Mouse (Mus musculus) olfactory bulb, adult 2 months (tissue): ENCODE data around the gene Mvp.

Experiments
- CTCF ChIP-seq: fragments of 200-500 bp; IDR thresholded peaks from 2 replicates; pipeline ENCODE4 v1.5.1; 2012; ENCODE audit warnings: low read depth, mild to moderate bottlenecking, low read length, moderate library complexity; ENCODE audit not compliant: insufficient read depth
- POLR2A ChIP-seq: fragments of 200-500 bp; IDR thresholded peaks from 2 replicates; pipeline ENCODE4 v1.6.1; 2012; ENCODE audit warnings: mild to moderate bottlenecking, low read depth, low read length, moderate library complexity; ENCODE audit not compliant: insufficient read depth

- TF ChIP-seq POLR2A: 0 out of 2 replicates have a peak, but pooled peaks have one; percentile 14
- TF ChIP-seq CTCF: no peak
These were observed at the start of gene Mvp for GRCm38 (mm10) chr7:127014320-127014719.
